Mouse (Mus musculus): ENCODE data around the gene Ren1. TPM values are rescaled to one million over a fixed set of nuclear protein-coding genes. Genes with fewer than 3 reads are reported as not detected.

The Ren1 gene
- polyA plus RNA-seq, 1 experiment: not detected

DNA sequence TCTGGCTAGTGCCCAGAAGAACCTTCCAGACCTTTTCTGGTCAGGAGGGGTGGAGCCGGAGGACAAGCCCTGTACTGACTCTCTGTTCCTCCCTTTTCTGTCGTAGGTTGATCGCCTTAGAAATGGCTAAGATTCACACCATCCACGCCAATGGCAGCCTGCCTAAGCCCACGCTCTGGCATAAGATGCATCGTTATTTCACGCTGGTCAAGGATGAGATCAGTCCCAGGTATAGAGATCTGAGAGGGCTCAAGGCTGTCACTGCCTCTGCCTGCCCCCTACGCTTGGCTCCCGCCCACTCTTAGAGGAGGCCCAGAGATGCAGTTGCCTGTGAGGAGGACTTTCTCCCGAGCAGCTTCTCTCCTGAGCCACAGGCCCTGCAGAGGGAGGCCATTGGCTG is 18.3 kb downstream of the Ren1 start:
- H3K4me1 ChIP-seq (ENCODE audit: control insufficient read depth, insufficient read depth, low read length): no peaks in the 10 kb centered on the region
- H3K4me3 ChIP-seq (ENCODE audit: insufficient read depth, low read length): no peak overlapping the region
- no peak overlapping the region for H3K27ac ChIP-seq (ENCODE audit: insufficient read depth, low read depth, low read length)
- no peak for TF ChIP-seq CTCF (IDR thresholded peaks at IDR 0.05; ENCODE audit: low read depth, low read length)
- TF ChIP-seq POLR2A (IDR thresholded peaks at IDR 0.05; ENCODE audit: borderline replicate concordance, low read depth, low read length): no peak

DNA sequence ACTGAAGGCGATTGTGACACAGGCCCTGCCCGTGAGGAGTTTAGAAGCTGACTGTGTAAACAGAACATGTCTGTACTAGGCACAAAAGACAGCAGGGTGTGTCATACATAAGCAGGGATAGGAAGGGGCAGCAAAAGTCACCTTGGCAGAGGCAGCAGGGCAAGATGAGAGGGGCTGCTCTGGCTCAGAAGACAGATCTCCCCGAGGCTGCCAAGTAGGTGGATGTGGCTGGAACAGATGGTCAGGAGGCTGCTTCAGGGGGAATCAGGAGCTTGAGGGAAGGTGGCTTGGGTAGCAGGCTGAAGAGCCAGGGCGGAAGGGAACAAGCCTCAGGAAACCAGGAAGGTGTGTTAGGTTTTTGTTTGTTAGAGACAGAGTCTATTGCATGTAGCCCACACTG is 20.0 kb downstream of the Ren1 start:
- Histone ChIP-seq H3K4me1 (ENCODE audit: control insufficient read depth, insufficient read depth, low read length) (no peaks in the 10 kb centered on the region), H3K27ac (ENCODE audit: insufficient read depth, low read depth, low read length) (no peak overlapping the region), H3K4me3 (ENCODE audit: insufficient read depth, low read length) (no peak overlapping the region)
- no peak for TF ChIP-seq POLR2A (IDR thresholded peaks at IDR 0.05; ENCODE audit: borderline replicate concordance, low read depth, low read length)
- TF ChIP-seq CTCF (IDR thresholded peaks at IDR 0.05; ENCODE audit: low read depth, low read length): no peak

DNA sequence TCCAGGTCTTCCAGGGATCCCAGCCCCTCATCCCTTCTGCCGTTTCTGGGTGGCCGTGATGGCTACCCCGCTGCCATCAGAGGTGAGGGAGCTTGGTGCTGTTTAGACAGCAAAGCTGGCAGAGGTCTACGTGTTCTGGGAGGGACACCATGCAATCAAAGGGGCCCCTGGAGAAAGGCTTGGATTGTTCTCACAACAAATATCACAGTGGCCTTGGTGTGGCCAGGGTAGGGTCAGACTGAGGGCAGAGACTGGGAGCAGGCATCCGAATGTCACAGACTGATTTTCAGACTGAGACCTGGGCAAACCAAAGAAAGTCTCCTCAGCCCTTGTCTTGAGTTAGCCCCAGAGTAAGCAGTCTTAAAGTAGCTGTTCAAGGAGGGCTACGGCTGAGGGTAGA is 21.1 kb downstream of the Ren1 start:
- TF ChIP-seq POLR2A (IDR thresholded peaks at IDR 0.05; ENCODE audit: borderline replicate concordance, low read depth, low read length) (no peak), CTCF (IDR thresholded peaks at IDR 0.05; ENCODE audit: low read depth, low read length) (no peak)
- Histone ChIP-seq H3K4me3 (ENCODE audit: insufficient read depth, low read length) (no peak overlapping the region), H3K27ac (ENCODE audit: insufficient read depth, low read depth, low read length) (no peak overlapping the region), H3K4me1 (ENCODE audit: control insufficient read depth, insufficient read depth, low read length) (no peaks in the 10 kb centered on the region)

DNA sequence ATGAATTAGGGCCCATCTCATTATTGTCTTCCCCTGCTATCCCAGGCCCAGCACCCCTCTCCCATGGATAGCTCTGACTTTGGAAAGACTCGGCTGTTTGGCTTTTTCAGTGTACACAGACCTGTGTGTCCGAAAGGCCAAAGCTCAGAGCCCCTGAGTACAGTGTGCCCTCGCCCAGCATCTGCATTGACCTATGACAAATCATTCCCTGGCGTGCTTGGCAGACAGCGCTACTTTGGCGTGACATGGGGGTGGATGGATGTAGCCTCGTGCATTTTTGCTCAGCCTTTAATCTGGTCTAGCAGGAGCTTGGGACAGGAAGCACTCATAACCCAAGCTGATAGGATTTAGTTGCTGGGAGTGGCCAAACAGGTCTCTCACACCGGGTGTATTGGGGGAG is 21.8 kb downstream of the Ren1 start:
- no peak overlapping the region for H3K27ac ChIP-seq (ENCODE audit: insufficient read depth, low read depth, low read length)
- H3K4me3 ChIP-seq (ENCODE audit: insufficient read depth, low read length): no peak overlapping the region
- no peak for TF ChIP-seq CTCF (IDR thresholded peaks at IDR 0.05; ENCODE audit: low read depth, low read length)
- no peak for TF ChIP-seq POLR2A (IDR thresholded peaks at IDR 0.05; ENCODE audit: borderline replicate concordance, low read depth, low read length)
- H3K4me1 ChIP-seq (ENCODE audit: control insufficient read depth, insufficient read depth, low read length): no peaks in the 10 kb centered on the region

DNA sequence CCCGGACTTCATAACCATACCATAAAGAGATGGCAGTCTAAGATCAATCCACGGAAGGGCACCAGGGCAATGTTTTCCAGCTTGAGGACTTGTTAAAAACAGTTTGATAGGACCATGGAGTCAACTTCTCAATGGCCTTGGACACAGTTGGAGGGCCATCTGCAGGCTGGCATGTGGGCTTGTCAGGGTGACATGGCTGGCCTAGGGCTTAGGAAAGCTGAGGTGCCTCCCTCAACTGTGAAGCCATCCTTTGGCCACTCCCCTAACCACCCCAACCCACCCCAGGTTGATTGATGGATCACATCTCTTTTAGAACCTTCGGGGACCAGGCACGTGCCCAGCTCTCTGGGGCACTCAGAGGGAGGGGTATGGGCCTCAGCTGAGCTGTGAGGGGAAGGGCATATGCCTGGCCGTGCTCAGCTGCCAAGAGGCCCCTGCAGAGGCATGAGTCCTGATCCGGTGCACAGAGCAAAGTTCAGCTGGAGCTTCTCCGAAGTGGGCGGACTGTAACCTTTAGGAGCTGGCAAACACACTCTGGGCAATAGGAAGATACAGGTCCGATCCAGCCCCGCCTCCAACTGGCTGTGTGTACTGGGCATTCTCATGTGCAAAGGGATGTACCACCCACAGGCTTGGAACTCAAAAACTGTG is 25.5 kb downstream of the Ren1 start:
- Histone ChIP-seq H3K27ac (ENCODE audit: insufficient read depth, low read depth, low read length) (no peak overlapping the region), H3K4me1 (ENCODE audit: control insufficient read depth, insufficient read depth, low read length) (no peaks in the 10 kb centered on the region), H3K4me3 (ENCODE audit: insufficient read depth, low read length) (no peak overlapping the region)
- TF ChIP-seq CTCF (IDR thresholded peaks at IDR 0.05; ENCODE audit: low read depth, low read length): no peak

DNA sequence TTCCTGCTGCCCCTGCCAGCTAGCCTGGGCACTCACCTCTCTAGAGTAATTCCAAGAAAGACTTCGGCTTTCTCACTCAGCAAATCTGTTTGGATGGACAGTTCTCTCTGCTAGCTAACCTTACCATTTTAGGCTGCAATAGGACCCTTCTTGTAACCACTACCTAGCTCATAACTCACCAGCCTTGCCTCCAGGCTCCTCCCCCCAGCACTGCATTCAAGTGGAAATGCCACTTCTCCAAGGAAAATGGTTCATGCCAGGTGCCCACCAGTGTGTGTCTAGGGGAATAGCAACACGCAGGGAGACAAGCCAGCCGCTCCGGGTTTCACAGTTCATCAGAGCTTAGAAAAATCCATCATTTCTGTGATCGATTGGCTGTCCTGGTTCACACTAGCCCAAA is 27.2 kb downstream of the Ren1 start:
- Histone ChIP-seq H3K4me3 (ENCODE audit: insufficient read depth, low read length) (no peak overlapping the region), H3K4me1 (ENCODE audit: control insufficient read depth, insufficient read depth, low read length) (no peaks in the 10 kb centered on the region), H3K27ac (ENCODE audit: insufficient read depth, low read depth, low read length) (no peak overlapping the region)
- TF ChIP-seq CTCF (IDR thresholded peaks at IDR 0.05; ENCODE audit: low read depth, low read length) (no peak), POLR2A (IDR thresholded peaks at IDR 0.05; ENCODE audit: borderline replicate concordance, low read depth, low read length) (no peak)

DNA sequence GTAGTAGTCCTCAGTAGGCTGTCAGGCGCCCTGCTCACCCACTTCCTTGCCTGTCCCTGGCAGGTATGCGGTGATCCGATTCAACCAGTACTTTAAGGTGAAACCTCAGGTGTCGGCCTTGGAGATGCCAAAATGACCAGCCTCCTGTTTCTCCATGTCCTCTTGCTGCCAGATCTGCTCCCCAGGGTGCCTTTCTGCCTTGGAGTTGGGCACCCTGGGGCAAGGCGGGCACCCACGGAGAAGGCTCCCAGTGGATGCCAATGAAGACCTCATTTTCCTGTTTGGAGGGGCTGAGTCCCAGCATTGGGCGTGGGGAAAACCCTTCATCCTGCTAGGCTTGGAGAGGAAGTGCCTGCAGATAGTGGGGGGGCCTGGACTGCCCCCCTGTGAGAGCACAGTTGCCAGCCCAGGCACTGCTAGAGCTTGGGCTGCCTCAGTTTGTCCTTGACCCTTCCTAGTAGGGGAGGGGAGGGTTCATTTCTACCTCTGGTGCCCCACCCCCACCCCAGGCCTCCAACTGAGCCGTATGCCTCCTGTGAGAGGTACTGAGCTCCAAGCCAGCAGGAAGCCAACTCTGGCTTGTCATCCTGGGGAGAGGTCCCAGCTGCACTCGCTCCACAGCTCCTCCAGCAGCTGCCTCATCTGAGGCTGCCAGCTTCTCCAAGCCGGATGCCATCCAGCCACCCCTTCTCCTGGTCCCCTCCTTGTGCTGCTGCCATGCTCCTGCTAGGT is 29.1 kb downstream of the Ren1 start:
- TF ChIP-seq CTCF (IDR thresholded peaks at IDR 0.05; ENCODE audit: low read depth, low read length) (no peak), POLR2A (IDR thresholded peaks at IDR 0.05; ENCODE audit: borderline replicate concordance, low read depth, low read length) (no peak)

DNA sequence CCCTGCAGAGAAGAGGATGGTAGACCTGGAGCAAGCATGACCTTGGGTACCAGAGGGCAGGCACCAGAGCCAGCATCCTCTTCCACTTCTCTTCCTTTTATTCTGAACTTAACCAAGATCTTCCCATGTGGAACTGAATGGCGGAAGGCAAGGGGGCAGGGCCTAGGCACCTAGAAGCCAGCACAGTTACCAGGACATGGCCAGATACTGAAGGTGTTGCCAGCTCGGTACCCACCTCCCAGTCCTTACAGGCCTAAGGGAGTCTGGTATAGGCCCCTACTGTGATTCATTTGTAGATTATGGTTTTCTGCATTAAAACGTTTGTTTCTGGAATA is 29.6 kb downstream of the Ren1 start:
- no peak for TF ChIP-seq CTCF (IDR thresholded peaks at IDR 0.05; ENCODE audit: low read depth, low read length)
- TF ChIP-seq POLR2A (IDR thresholded peaks at IDR 0.05; ENCODE audit: borderline replicate concordance, low read depth, low read length): no peak
- no peak overlapping the region for H3K4me3 ChIP-seq (ENCODE audit: insufficient read depth, low read length)
- no peak overlapping the region for H3K27ac ChIP-seq (ENCODE audit: insufficient read depth, low read depth, low read length)
- no peaks in the 10 kb centered on the region for H3K4me1 ChIP-seq (ENCODE audit: control insufficient read depth, insufficient read depth, low read length)

More for the DNA sequence above, 29.1 kb downstream of the Ren1 start:
- no peak overlapping the region for H3K27ac ChIP-seq (ENCODE audit: insufficient read depth, low read depth, low read length)
- H3K4me3 ChIP-seq (ENCODE audit: insufficient read depth, low read length): no peak overlapping the region
- H3K4me1 ChIP-seq (ENCODE audit: control insufficient read depth, insufficient read depth, low read length): no peaks in the 10 kb centered on the region

DNA sequence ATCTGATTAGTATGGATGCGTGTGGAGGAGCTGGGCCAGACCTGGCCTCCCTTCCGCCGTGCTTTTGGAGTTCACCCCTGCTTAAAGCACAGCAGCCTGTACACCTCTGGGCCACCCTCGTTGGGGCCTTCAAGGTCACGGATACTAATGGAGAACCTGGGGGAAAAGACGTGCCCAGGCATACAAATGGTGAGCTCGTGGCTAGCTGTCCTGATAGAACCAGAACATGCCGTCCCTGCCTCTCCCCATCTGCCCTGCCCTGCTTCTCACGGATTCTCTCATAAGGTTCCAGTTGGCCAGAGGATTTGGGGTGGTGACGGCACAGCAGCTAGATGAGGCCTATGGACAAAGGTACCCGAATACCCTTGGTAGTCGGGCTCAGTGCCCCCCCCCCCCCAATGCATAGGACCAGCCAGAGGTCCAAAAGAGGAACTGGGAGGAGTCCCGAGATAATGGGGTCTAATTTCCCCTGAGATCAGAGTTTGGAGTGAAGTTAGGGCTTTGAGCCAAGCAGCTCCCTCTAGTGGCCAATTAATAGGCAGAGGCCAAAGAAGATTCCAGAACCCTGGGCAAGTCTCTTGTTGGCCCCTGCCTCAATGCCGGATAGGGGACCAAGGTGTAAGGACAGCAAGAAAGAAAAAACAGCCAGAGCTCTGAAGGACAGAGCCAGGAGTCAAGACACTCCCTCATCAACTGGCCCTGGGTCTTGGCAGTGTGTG is 30.2 kb downstream of the Ren1 start:
- TF ChIP-seq CTCF (IDR thresholded peaks at IDR 0.05; ENCODE audit: low read depth, low read length): peak; percentile 70
- no peak for TF ChIP-seq POLR2A (IDR thresholded peaks at IDR 0.05; ENCODE audit: borderline replicate concordance, low read depth, low read length)
- Histone ChIP-seq H3K4me1 (ENCODE audit: control insufficient read depth, insufficient read depth, low read length) (no peaks in the 10 kb centered on the region), H3K27ac (ENCODE audit: insufficient read depth, low read depth, low read length) (no peak overlapping the region), H3K4me3 (ENCODE audit: insufficient read depth, low read length) (no peak overlapping the region)

DNA sequence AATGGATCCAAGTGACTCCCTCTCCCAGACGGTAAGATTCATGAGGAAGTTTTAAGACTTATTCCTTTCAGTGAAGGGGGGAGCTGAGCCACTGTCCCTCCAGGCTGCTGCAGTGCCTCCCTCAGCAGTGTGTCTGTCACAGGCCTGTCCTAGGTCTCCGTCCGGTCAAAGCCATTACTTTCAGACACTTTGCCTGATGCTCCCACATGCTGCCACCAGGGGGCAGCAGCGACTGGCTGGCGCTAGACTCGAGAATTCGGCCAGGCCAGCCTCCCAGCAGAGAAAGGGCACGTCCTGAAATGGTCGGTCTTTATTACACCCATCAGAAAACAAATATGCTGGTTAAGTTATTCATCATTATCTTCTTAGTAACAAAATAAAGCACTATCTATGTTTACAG is 31.7 kb downstream of the Ren1 start:
- H3K4me1 ChIP-seq (ENCODE audit: control insufficient read depth, insufficient read depth, low read length): no peaks in the 10 kb centered on the region
- H3K27ac ChIP-seq (ENCODE audit: insufficient read depth, low read depth, low read length): no peak overlapping the region
- TF ChIP-seq POLR2A (IDR thresholded peaks at IDR 0.05; ENCODE audit: borderline replicate concordance, low read depth, low read length) (no peak), CTCF (IDR thresholded peaks at IDR 0.05; ENCODE audit: low read depth, low read length) (peak; percentile 75)
- H3K4me3 ChIP-seq (ENCODE audit: insufficient read depth, low read length): no peak overlapping the region
